Mouse (Mus musculus): ENCODE measurements at regions not wholly inside any gene's neighbourhood (a gene's known extent, or its start where the extent isn't known, plus 50 kb on each side); places are given as distances from the start of the nearest gene placed in this dataset.

DNA sequence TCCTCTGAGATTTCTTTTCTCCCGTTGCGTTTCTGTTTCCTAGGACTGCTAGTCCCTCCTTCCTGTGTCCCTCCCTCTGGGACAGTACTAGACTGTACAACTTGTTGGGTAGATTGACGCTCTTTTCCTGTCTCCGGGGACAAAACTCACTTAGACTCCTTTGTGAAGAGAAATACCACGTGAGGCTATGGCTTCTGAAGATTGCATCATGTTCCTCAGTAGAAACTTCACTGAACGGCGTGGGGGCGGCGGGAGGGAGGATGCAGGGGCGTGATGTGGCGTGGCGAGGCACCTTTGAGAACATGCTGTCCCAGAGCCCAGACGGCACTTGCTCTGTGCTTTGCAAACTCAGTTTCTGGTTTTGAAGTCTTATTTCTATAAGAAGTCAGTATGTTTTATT lies 78.5 kb downstream of the Spata18 start:
- H3K4me3 ChIP-seq (ENCODE audit: control insufficient read depth, insufficient read depth, low read length) = no peak overlapping the region
- TF ChIP-seq POLR2A (IDR thresholded peaks at IDR 0.05; ENCODE audit: control insufficient read depth, extremely low read depth, insufficient read depth, low read length, poor library complexity) (no peak), CTCF (IDR thresholded peaks at IDR 0.05; ENCODE audit: borderline replicate concordance, control insufficient read depth, extremely low read depth, insufficient read depth, low read length, poor library complexity) (no peak)
- no peaks in the 10 kb centered on the region for H3K36me3 ChIP-seq (ENCODE audit: control insufficient read depth, insufficient read depth, low read length)
- no peaks in the 10 kb centered on the region for H3K27me3 ChIP-seq (ENCODE audit: control insufficient read depth, insufficient read depth, low read length)
- WGBS = 65% methylated on average over 13 of the region's 13 CpGs
- H3K4me1 ChIP-seq (replicated peaks; ENCODE audit: control insufficient read depth, insufficient read depth, low read length) = no peaks in the 10 kb centered on the region
- DNase-seq = no peak
- no peak overlapping the region for H3K27ac ChIP-seq (ENCODE audit: control insufficient read depth, insufficient read depth, low read length)

DNA sequence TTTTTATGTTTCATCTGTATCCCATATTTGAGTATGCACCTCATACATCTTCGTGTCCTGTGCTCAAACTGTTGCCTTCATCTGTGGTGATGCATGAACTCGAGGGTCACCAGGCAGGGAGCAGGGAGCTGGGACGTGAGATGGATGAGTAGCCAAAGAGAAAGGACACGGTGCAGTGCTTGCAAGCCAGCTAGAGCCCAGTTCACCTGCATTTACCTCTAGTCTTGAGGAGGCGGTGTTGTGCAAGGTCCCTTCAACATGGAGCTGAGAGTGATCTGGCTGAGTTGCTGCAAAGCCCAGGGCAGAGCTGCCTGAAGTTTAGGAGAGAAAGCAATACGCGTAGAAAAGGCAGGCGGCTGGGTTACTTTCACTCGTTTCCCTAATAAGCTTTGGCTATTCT lies 80.2 kb downstream of the Spata18 start:
- WGBS = 93% methylated on average over 9 of the region's 9 CpGs
- no peaks in the 10 kb centered on the region for H3K27me3 ChIP-seq (ENCODE audit: control insufficient read depth, insufficient read depth, low read length)
- H3K36me3 ChIP-seq (ENCODE audit: control insufficient read depth, insufficient read depth, low read length) = no peaks in the 10 kb centered on the region
- no peak overlapping the region for H3K27ac ChIP-seq (ENCODE audit: control insufficient read depth, insufficient read depth, low read length)
- H3K4me1 ChIP-seq (replicated peaks; ENCODE audit: control insufficient read depth, insufficient read depth, low read length) = no peaks in the 10 kb centered on the region
- H3K4me3 ChIP-seq (ENCODE audit: control insufficient read depth, insufficient read depth, low read length) = no peak overlapping the region
- DNase-seq = no peak
- TF ChIP-seq CTCF (IDR thresholded peaks at IDR 0.05; ENCODE audit: borderline replicate concordance, control insufficient read depth, extremely low read depth, insufficient read depth, low read length, poor library complexity) (no peak), POLR2A (IDR thresholded peaks at IDR 0.05; ENCODE audit: control insufficient read depth, extremely low read depth, insufficient read depth, low read length, poor library complexity) (no peak)

GRCm38 (mm10) chr5:73731991-73732565 lies 80.9 kb downstream of the Spata18 start:
- TF ChIP-seq POLR2A (IDR thresholded peaks at IDR 0.05; ENCODE audit: control insufficient read depth, extremely low read depth, insufficient read depth, low read length, poor library complexity) (no peak), CTCF (IDR thresholded peaks at IDR 0.05; ENCODE audit: borderline replicate concordance, control insufficient read depth, extremely low read depth, insufficient read depth, low read length, poor library complexity) (no peak)
- 78% methylated on average over 9 of the region's 9 CpGs for WGBS
- no peak for DNase-seq
- no peak overlapping the region for H3K4me3 ChIP-seq (ENCODE audit: control insufficient read depth, insufficient read depth, low read length)
- H3K27ac ChIP-seq (ENCODE audit: control insufficient read depth, insufficient read depth, low read length) = no peak overlapping the region
- H3K4me1 ChIP-seq (replicated peaks; ENCODE audit: control insufficient read depth, insufficient read depth, low read length) = no peaks in the 10 kb centered on the region
- H3K27me3 ChIP-seq (ENCODE audit: control insufficient read depth, insufficient read depth, low read length) = no peaks in the 10 kb centered on the region
- H3K36me3 ChIP-seq (ENCODE audit: control insufficient read depth, insufficient read depth, low read length) = no peaks in the 10 kb centered on the region

GRCm38 (mm10) chr5:73740766-73741165 lies 89.6 kb downstream of the Spata18 start:
- 88% methylated on average over 3 of the region's 3 CpGs for WGBS
- Histone ChIP-seq H3K27me3 (ENCODE audit: control insufficient read depth, insufficient read depth, low read length) (no peaks in the 10 kb centered on the region), H3K4me1 (replicated peaks; ENCODE audit: control insufficient read depth, insufficient read depth, low read length) (no peaks in the 10 kb centered on the region), H3K27ac (ENCODE audit: control insufficient read depth, insufficient read depth, low read length) (no peak overlapping the region), H3K4me3 (ENCODE audit: control insufficient read depth, insufficient read depth, low read length) (no peak overlapping the region), H3K36me3 (ENCODE audit: control insufficient read depth, insufficient read depth, low read length) (no peaks in the 10 kb centered on the region)
- no peak for DNase-seq
- TF ChIP-seq CTCF (IDR thresholded peaks at IDR 0.05; ENCODE audit: borderline replicate concordance, control insufficient read depth, extremely low read depth, insufficient read depth, low read length, poor library complexity) (no peak), POLR2A (IDR thresholded peaks at IDR 0.05; ENCODE audit: control insufficient read depth, extremely low read depth, insufficient read depth, low read length, poor library complexity) (no peak)

- no peaks in the 10 kb centered on the region for H3K4me1 ChIP-seq (replicated peaks; ENCODE audit: control insufficient read depth, insufficient read depth, low read length)
- no peak for DNase-seq
- H3K4me3 ChIP-seq (ENCODE audit: control insufficient read depth, insufficient read depth, low read length) = no peak overlapping the region
- WGBS = 91% methylated on average over 11 of the region's 11 CpGs
- no peaks in the 10 kb centered on the region for H3K36me3 ChIP-seq (ENCODE audit: control insufficient read depth, insufficient read depth, low read length)
- H3K27ac ChIP-seq (ENCODE audit: control insufficient read depth, insufficient read depth, low read length) = no peak overlapping the region
- TF ChIP-seq POLR2A (IDR thresholded peaks at IDR 0.05; ENCODE audit: control insufficient read depth, extremely low read depth, insufficient read depth, low read length, poor library complexity) = no peak
- TF ChIP-seq CTCF (IDR thresholded peaks at IDR 0.05; ENCODE audit: borderline replicate concordance, control insufficient read depth, extremely low read depth, insufficient read depth, low read length, poor library complexity) = no peak
- no peaks in the 10 kb centered on the region for H3K27me3 ChIP-seq (ENCODE audit: control insufficient read depth, insufficient read depth, low read length)
These were observed 90.3 kb downstream of the Spata18 start for GRCm38 (mm10) chr5:73741441-73741840.

- no peaks in the 10 kb centered on the region for H3K4me1 ChIP-seq (replicated peaks; ENCODE audit: control insufficient read depth, insufficient read depth, low read length)
- H3K27ac ChIP-seq (ENCODE audit: control insufficient read depth, insufficient read depth, low read length) = no peak overlapping the region
- no peak for DNase-seq
- H3K4me3 ChIP-seq (ENCODE audit: control insufficient read depth, insufficient read depth, low read length) = no peak overlapping the region
- no peaks in the 10 kb centered on the region for H3K36me3 ChIP-seq (ENCODE audit: control insufficient read depth, insufficient read depth, low read length)
- no peak for TF ChIP-seq CTCF (IDR thresholded peaks at IDR 0.05; ENCODE audit: borderline replicate concordance, control insufficient read depth, extremely low read depth, insufficient read depth, low read length, poor library complexity)
- no peak for TF ChIP-seq POLR2A (IDR thresholded peaks at IDR 0.05; ENCODE audit: control insufficient read depth, extremely low read depth, insufficient read depth, low read length, poor library complexity)
- WGBS = 93% methylated on average over 1 of the region's 1 CpGs
- H3K27me3 ChIP-seq (ENCODE audit: control insufficient read depth, insufficient read depth, low read length) = no peaks in the 10 kb centered on the region
These were observed 92.8 kb downstream of the Spata18 start for GRCm38 (mm10) chr5:73743953-73744352.

GRCm38 (mm10) chr5:73749791-73750190 lies 98.6 kb downstream of the Spata18 start:
- WGBS = 95% methylated on average over 4 of the region's 4 CpGs
- no peak for TF ChIP-seq POLR2A (IDR thresholded peaks at IDR 0.05; ENCODE audit: control insufficient read depth, extremely low read depth, insufficient read depth, low read length, poor library complexity)
- TF ChIP-seq CTCF (IDR thresholded peaks at IDR 0.05; ENCODE audit: borderline replicate concordance, control insufficient read depth, extremely low read depth, insufficient read depth, low read length, poor library complexity) = no peak
- Histone ChIP-seq H3K4me1 (replicated peaks; ENCODE audit: control insufficient read depth, insufficient read depth, low read length) (no peaks in the 10 kb centered on the region), H3K27me3 (ENCODE audit: control insufficient read depth, insufficient read depth, low read length) (no peaks in the 10 kb centered on the region), H3K27ac (ENCODE audit: control insufficient read depth, insufficient read depth, low read length) (no peak overlapping the region), H3K36me3 (ENCODE audit: control insufficient read depth, insufficient read depth, low read length) (no peaks in the 10 kb centered on the region), H3K4me3 (ENCODE audit: control insufficient read depth, insufficient read depth, low read length) (no peak overlapping the region)
- no peak for DNase-seq
